Mouse (Mus musculus) spleen, adult 2 months (tissue): ENCODE data around the gene C1rl.

Source experiments
- CTCF ChIP-seq: fragments of 200-500 bp; IDR thresholded peaks from 2 replicates; pipeline ENCODE4 v1.5.1; 2011; ENCODE audit warnings: mild to moderate bottlenecking, inconsistent platforms; ENCODE audit not compliant: insufficient read depth, insufficient read length, insufficient replicate concordance; ENCODE audit errors: extremely low read depth
- POLR2A ChIP-seq: fragments of 200-500 bp; IDR thresholded peaks from 2 replicates; pipeline ENCODE4 v1.6.1; 2011; ENCODE audit warnings: low read depth, low read length, inconsistent platforms

DNA sequence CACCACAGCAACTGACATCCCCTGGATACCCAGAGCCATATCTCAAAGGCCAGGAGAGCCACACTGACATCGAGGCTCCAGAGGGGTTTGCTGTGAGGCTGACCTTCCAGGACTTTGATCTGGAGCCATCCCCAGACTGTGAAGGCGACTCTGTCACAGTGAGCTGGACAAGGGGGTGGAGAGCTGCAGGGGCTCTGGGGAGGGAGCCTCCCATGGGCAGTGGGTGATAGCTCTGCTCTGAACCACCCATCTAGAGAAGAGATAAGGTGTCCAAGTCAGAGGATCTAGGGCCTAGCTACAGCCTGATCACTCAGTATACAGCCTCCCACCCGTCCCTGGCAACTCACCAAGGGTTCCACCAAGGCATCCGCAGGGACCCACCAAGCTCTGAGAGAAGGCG is 973 bp downstream of the C1rl start:
- TF ChIP-seq CTCF (no peak), POLR2A (no peak)
